8 mouse cellular contexts compared by ENCODE assay signal in the genomic region with DNA sequence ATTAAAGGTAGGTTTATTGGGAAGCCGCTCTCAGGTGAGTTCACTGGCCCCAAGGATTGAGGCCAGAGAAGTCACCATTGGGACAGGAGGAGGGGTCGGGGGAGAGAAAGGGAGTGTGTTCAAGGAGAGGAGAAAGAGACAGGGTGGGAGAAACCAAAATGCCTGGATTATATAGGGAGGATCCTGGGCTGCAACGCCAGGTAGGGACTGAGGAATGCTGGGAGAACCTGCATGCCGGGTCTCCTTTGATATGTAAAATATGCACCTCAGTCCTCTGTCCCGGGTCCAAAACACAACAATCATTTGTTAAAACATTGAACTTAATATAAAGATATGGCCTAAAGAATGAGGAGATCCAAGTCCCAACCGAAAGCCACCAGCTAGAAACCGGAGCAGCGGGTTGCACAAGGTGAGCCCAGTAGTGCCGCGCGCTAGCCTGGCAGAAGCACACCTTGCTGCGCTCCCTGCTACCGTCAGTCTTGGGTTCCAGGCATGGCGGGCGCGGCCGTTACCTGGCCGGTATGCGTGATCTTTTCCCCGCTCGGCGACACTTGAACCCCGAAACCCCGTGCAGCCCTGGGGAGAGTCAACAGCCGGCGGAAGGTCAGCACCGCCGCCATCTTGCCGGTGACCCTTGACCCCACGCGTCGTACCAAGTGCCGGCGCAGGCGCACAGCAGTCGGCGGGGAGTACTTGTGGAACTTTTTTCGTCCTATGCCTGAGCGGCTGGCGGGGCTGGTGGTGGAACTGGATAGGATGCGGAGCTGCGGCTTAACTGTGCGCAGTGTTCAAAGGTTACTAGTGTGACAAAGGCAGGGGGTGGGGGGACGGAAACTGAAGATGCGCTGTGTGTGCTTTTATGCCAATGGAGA. TPM values are rescaled to one million over a fixed set of nuclear protein-coding genes. Genes with fewer than 3 reads are reported as not detected.
DNase-seq lines count a peak whose midpoint lies in the region; ATAC-seq and TF ChIP-seq lines count a peak whose summit lies in the region.

A gene (plus strand): TSS at position 687 of the 872 bp plus-strand sequence.
A gene (minus strand): TSS at position 716 of the 872 bp plus-strand sequence.

- WGBS in heart, embryonic 14.5 days = 1% methylated on average over 45 of the region's 45 CpGs
- under 1% methylated on average over 45 of the region's 45 CpGs for WGBS in liver, embryonic 14.5 days (ENCODE audit: insufficient replicate concordance)
- WGBS in neural tube, embryonic 11.5 days = under 1% methylated on average over 45 of the region's 45 CpGs
- under 1% methylated on average over 45 of the region's 45 CpGs for WGBS in stomach, postnatal 0 days

- H3K27ac ChIP-seq in brown adipose tissue, adult 24 weeks (replicated peaks; ENCODE audit: low read depth, low read length) = peak within 1 kb of the TSS; percentile 93
- H3K27ac ChIP-seq in heart, embryonic 14.5 days (replicated peaks in 1 of 2; ENCODE audit: control insufficient read depth in 1 of 2, insufficient read depth in 1 of 2, low read depth in 2 of 2, low read length in 2 of 2) = peak within 1 kb of the TSS; percentile 64 to 80
- peak within 1 kb of the TSS; percentile 44 for H3K27ac ChIP-seq in liver, embryonic 14.5 days
- no peak within 1 kb of the TSS for H3K27ac ChIP-seq in neural tube, embryonic 11.5 days (ENCODE audit: low read depth, low read length)
- H3K27ac ChIP-seq in stomach, postnatal 0 days (replicated peaks) = peak within 1 kb of the TSS; percentile 84

- H3K9me3 ChIP-seq in heart, embryonic 14.5 days (ENCODE audit: control insufficient read depth, low read length) = no peaks in the 10 kb centered on the region
- H3K9me3 ChIP-seq in liver, embryonic 14.5 days (ENCODE audit: control insufficient read depth, low read length) = no peaks in the 10 kb centered on the region
- no peaks in the 10 kb centered on the region for H3K9me3 ChIP-seq in neural tube, embryonic 11.5 days (ENCODE audit: control insufficient read depth, low read length)
- H3K9me3 ChIP-seq in stomach, postnatal 0 days (ENCODE audit: control insufficient read depth, low read length) = no peaks in the 10 kb centered on the region

- H3K36me3 ChIP-seq in heart, embryonic 14.5 days (ENCODE audit: control insufficient read depth, insufficient read depth, low read length) = peaks cover 40% of the 10 kb centered on the region
- peaks cover 13% of the 10 kb centered on the region for H3K36me3 ChIP-seq in liver, embryonic 14.5 days (replicated peaks; ENCODE audit: control insufficient read depth, insufficient read depth, low read depth)
- H3K36me3 ChIP-seq in neural tube, embryonic 11.5 days (ENCODE audit: control insufficient read depth, insufficient read depth, low read length) = peaks cover 2% of the 10 kb centered on the region
- peaks cover 2% of the 10 kb centered on the region; the same call in 1 of the 2 replicates for H3K36me3 ChIP-seq in stomach, postnatal 0 days (ENCODE audit: control insufficient read depth, insufficient read depth, low read length)

- TF ChIP-seq CTCF in liver, embryonic 14.5 days (IDR thresholded peaks at IDR 0.05; ENCODE audit: low read depth) = no peak
- TF ChIP-seq CTCF in stomach, postnatal 0 days (IDR thresholded peaks at IDR 0.05; ENCODE audit: low read depth) = no peak

- H3K4me2 ChIP-seq in heart, embryonic 14.5 days (ENCODE audit: low read length) = peak within 1 kb of the TSS; percentile 93
- peak within 1 kb of the TSS; percentile 71 for H3K4me2 ChIP-seq in liver, embryonic 14.5 days (ENCODE audit: low read depth)
- H3K4me2 ChIP-seq in neural tube, embryonic 11.5 days (ENCODE audit: low read depth) = peak within 1 kb of the TSS; percentile 49
- H3K4me2 ChIP-seq in stomach, postnatal 0 days (replicated peaks; ENCODE audit: low read depth) = peak within 1 kb of the TSS; percentile 58

- TF ChIP-seq EP300 in liver, embryonic 14.5 days (IDR thresholded peaks at IDR 0.05; ENCODE audit: low read depth) = no peak
- TF ChIP-seq EP300 in stomach, postnatal 0 days (optimal IDR thresholded peaks at IDR 0.05) = no peak

- ATAC-seq in heart, embryonic 14.5 days (ENCODE audit: insufficient number of reproducible peaks, insufficient read depth, low FRiP score, low read depth) = peak; percentile 88
- ATAC-seq in liver, embryonic 14.5 days (ENCODE audit: insufficient read depth) = peak; percentile 82
- ATAC-seq in neural tube, embryonic 11.5 days (ENCODE audit: insufficient read depth, low FRiP score, low TSS enrichment) = peak; percentile 79
- peak; percentile 90 for ATAC-seq in stomach, postnatal 0 days (ENCODE audit: low FRiP score, low TSS enrichment)

- H3K4me1 ChIP-seq in brown adipose tissue, adult 24 weeks (ENCODE audit: control insufficient read depth, insufficient read depth, insufficient read length, low read length) = peaks cover 10% of the 10 kb centered on the region; the same call in 1 of the 2 replicates
- H3K4me1 ChIP-seq in heart, embryonic 14.5 days (ENCODE audit: control insufficient read depth in 2 of 2, insufficient read depth in 2 of 2, low read length in 2 of 2) = peaks cover 8 to 52% of the 10 kb centered on the region in 2 experiments
- H3K4me1 ChIP-seq in liver, embryonic 14.5 days (replicated peaks; ENCODE audit: control insufficient read depth in 2 of 2, insufficient read depth in 2 of 2, low read length in 1 of 2) = peaks cover 20 to 24% of the 10 kb centered on the region in 2 experiments
- 0 out of 2 replicates have a peak, but pooled peaks cover 2% of the 10 kb centered on the region for H3K4me1 ChIP-seq in neural tube, embryonic 11.5 days (ENCODE audit: control insufficient read depth, insufficient read depth, low read length)
- 0 out of 2 replicates have a peak, but pooled peaks cover 3% of the 10 kb centered on the region for H3K4me1 ChIP-seq in stomach, postnatal 0 days (replicated peaks; ENCODE audit: control insufficient read depth, insufficient read depth)

- peak; percentile 97 for DNase-seq in CD4-positive, CD25-positive, alpha-beta regulatory T cell, adult 2 months (ENCODE audit: low read depth, low spot score)
- DNase-seq in fibroblast of lung, adult 2 months (ENCODE audit: low read depth) = peak; percentile 85
- peak; percentile 95 to 97 for DNase-seq in kidney, postnatal 25 days
- peak; percentile 85 to 88 (median 85) for DNase-seq in liver, embryonic 14.5 days (ENCODE audit: low read depth in 3 of 3, low spot score in 3 of 3)
- peak; percentile 91 for DNase-seq in neural tube, embryonic 11.5 days (ENCODE audit: low spot score)
- DNase-seq in stomach, postnatal 0 days (ENCODE audit: low spot score) = peak; percentile 90

- H3K9ac ChIP-seq in heart, embryonic 14.5 days (ENCODE audit: low read length) = peak within 1 kb of the TSS; percentile 92
- H3K9ac ChIP-seq in liver, embryonic 14.5 days (replicated peaks) = peak within 1 kb of the TSS; percentile 88
- peak within 1 kb of the TSS; percentile 74 for H3K9ac ChIP-seq in neural tube, embryonic 11.5 days (ENCODE audit: low read length)
- peak within 1 kb of the TSS; percentile 81 for H3K9ac ChIP-seq in stomach, postnatal 0 days (ENCODE audit: low read length)

- no peaks in the 10 kb centered on the region for H3K27me3 ChIP-seq in heart, embryonic 14.5 days (ENCODE audit: control insufficient read depth, insufficient read depth, low read length)
- H3K27me3 ChIP-seq in liver, embryonic 14.5 days (ENCODE audit: control insufficient read depth, insufficient read depth, low read length) = no peaks in the 10 kb centered on the region
- H3K27me3 ChIP-seq in neural tube, embryonic 11.5 days (ENCODE audit: control insufficient read depth, insufficient read depth, low read length) = no peaks in the 10 kb centered on the region
- H3K27me3 ChIP-seq in stomach, postnatal 0 days (ENCODE audit: control insufficient read depth, insufficient read depth, low read length) = no peaks in the 10 kb centered on the region

- peak within 1 kb of the TSS; percentile 83 for H3K4me3 ChIP-seq in brown adipose tissue, adult 24 weeks (ENCODE audit: insufficient read depth, low read depth, low read length)
- peak within 1 kb of the TSS; percentile 77 to 86 for H3K4me3 ChIP-seq in heart, embryonic 14.5 days (ENCODE audit: control insufficient read depth in 1 of 2, insufficient read depth in 1 of 2, low read depth in 1 of 2, low read length in 2 of 2)
- H3K4me3 ChIP-seq in liver, embryonic 14.5 days (ENCODE audit: insufficient read depth in 1 of 2, low read depth in 2 of 2, low read length in 2 of 2) = peak within 1 kb of the TSS; percentile 89 to 90
- H3K4me3 ChIP-seq in neural tube, embryonic 11.5 days (ENCODE audit: low read depth, low read length) = peak within 1 kb of the TSS; percentile 74
- H3K4me3 ChIP-seq in stomach, postnatal 0 days (ENCODE audit: low read depth, low read length) = peak within 1 kb of the TSS; percentile 82

RNA-seq across cellular contexts. Expression of the first gene that starts in this region (rescaled TPM):
- 77.3 and 83.9 TPM in 2 replicates for polyA plus RNA-seq in brown adipose tissue, adult 24 weeks (2012; ENCODE audit: insufficient read depth, insufficient read length, missing spikeins)
- polyA plus RNA-seq in heart, embryonic 14.5 days (2014; fragmentation: Nextera tagmentation; extraction: Ambion mirVana) = 173 and 176 TPM in 2 replicates
- 49.6 and 52.4 TPM in 2 replicates for polyA plus RNA-seq in liver, embryonic 14.5 days (2012; rRNA removed)
- polyA plus RNA-seq in liver, embryonic 14.5 days (2014; fragmentation: Nextera tagmentation; extraction: Ambion mirVana) = 86.7 and 93.8 TPM in 2 replicates
- polyA plus RNA-seq in neural tube, embryonic 11.5 days (2014; fragmentation: Nextera tagmentation; extraction: Ambion mirVana) = 106 and 108 TPM in 2 replicates
- polyA plus RNA-seq in stomach, postnatal 0 days (2015; fragmentation: Nextera tagmentation; extraction: Ambion mirVana) = 124 and 133 TPM in 2 replicates

RNA-seq across cellular contexts. Expression of the second gene that starts in this region (rescaled TPM):
- polyA plus RNA-seq in brown adipose tissue, adult 24 weeks (2012; ENCODE audit: insufficient read depth, insufficient read length, missing spikeins) = 1,095 and 1,117 TPM in 2 replicates
- 792 and 837 TPM in 2 replicates for polyA plus RNA-seq in heart, embryonic 14.5 days (2014; fragmentation: Nextera tagmentation; extraction: Ambion mirVana)
- 117 and 158 TPM in 2 replicates for polyA plus RNA-seq in liver, embryonic 14.5 days (2012; rRNA removed)
- 290 and 302 TPM in 2 replicates for polyA plus RNA-seq in liver, embryonic 14.5 days (2014; fragmentation: Nextera tagmentation; extraction: Ambion mirVana)
- 304 and 314 TPM in 2 replicates for polyA plus RNA-seq in neural tube, embryonic 11.5 days (2014; fragmentation: Nextera tagmentation; extraction: Ambion mirVana)
- polyA plus RNA-seq in stomach, postnatal 0 days (2015; fragmentation: Nextera tagmentation; extraction: Ambion mirVana) = 392 and 421 TPM in 2 replicates
